Comparison of ENCODE assay signal across 9 mouse cellular contexts in genomic region chr9:40575053-40575985, GRCm38 (mm10). TPM values are rescaled to one million over a fixed set of nuclear protein-coding genes. Genes with fewer than 3 reads are reported as not detected.
DNase-seq lines count a peak whose midpoint lies in the region; ATAC-seq and TF ChIP-seq lines count a peak whose summit lies in the region.
"Had no signal": no experiment of that assay in that cellular context is flagged by ENCODE, and none has a peak within 500 bp of the region (broad histone marks: within the 10 kb centered on the region; RNA-seq: fewer than 3 reads in every experiment).

No protein-coding gene starts in this region.

- H3K9me3 ChIP-seq in forebrain, embryonic 13.5 days (replicated peaks), result no peaks in the 10 kb centered on the region
- H3K9me3 ChIP-seq in forebrain, embryonic 11.5 days (ENCODE audit: control insufficient read depth, low read length), result no peaks in the 10 kb centered on the region
- H3K9me3 ChIP-seq in midbrain, postnatal 0 days (ENCODE audit: low read length), result no peaks in the 10 kb centered on the region

- H3K36me3 ChIP-seq in forebrain, embryonic 13.5 days (ENCODE audit: poor library complexity, severe bottlenecking), result no peaks in the 10 kb centered on the region
- no peaks in the 10 kb centered on the region for H3K36me3 ChIP-seq in forebrain, embryonic 11.5 days (ENCODE audit: control insufficient read depth, insufficient read depth, low read length)
- no peaks in the 10 kb centered on the region for H3K36me3 ChIP-seq in kidney, adult 2 months (ENCODE audit: control insufficient read depth, insufficient read depth, low read length)
- H3K36me3 ChIP-seq in midbrain, postnatal 0 days (ENCODE audit: insufficient read depth, low read length), result no peaks in the 10 kb centered on the region
- no peaks in the 10 kb centered on the region for H3K36me3 ChIP-seq in thymus, adult 2 months (ENCODE audit: control insufficient read depth, insufficient read depth, low read length)
- H3K36me3 ChIP-seq: G1E had no signal

- no peak for DNase-seq in forebrain, embryonic 11.5 days (ENCODE audit: low spot score)
- peak; percentile 19 for DNase-seq in adrenal gland, postnatal 10 days
- DNase-seq in heart, adult 18-20 months, result peak; percentile 82 to 88
- DNase-seq in kidney, adult 2 months, result peak; percentile 54
- DNase-seq in midbrain, postnatal 0 days (ENCODE audit: low spot score), result peak; percentile 48
- no peak for DNase-seq in thymus, adult 2 months
- no peak for DNase-seq in layer of hippocampus, postnatal 10 days (ENCODE audit: low spot score in 2 of 2)

- no peak overlapping the region for H3K4me3 ChIP-seq in forebrain, embryonic 13.5 days
- H3K4me3 ChIP-seq in forebrain, embryonic 11.5 days (ENCODE audit: low read depth, low read length), result no peak overlapping the region
- no peak overlapping the region for H3K4me3 ChIP-seq in kidney, adult 2 months (ENCODE audit: insufficient read depth, low read depth, low read length)
- no peak overlapping the region for H3K4me3 ChIP-seq in midbrain, postnatal 0 days (ENCODE audit: low read depth, low read length)
- H3K4me3 ChIP-seq in thymus, adult 2 months (ENCODE audit: control insufficient read depth, insufficient read depth, low read length), result no peak overlapping the region

- TF ChIP-seq POLR2A in kidney, adult 2 months (IDR thresholded peaks at IDR 0.05; ENCODE audit: low read depth, low read length), result no peak
- TF ChIP-seq POLR2A in thymus, adult 2 months (IDR thresholded peaks at IDR 0.05; ENCODE audit: control insufficient read depth, extremely low read depth, insufficient read depth, low read length, poor library complexity), result no peak

- H3K27me3 ChIP-seq in forebrain, embryonic 13.5 days, result no peaks in the 10 kb centered on the region
- H3K27me3 ChIP-seq in forebrain, embryonic 11.5 days (ENCODE audit: control insufficient read depth, insufficient read depth, low read length), result no peaks in the 10 kb centered on the region
- no peaks in the 10 kb centered on the region for H3K27me3 ChIP-seq in kidney, adult 2 months (replicated peaks; ENCODE audit: control insufficient read depth, insufficient read depth, low read length)
- H3K27me3 ChIP-seq in midbrain, postnatal 0 days (ENCODE audit: insufficient read depth, low read length), result no peaks in the 10 kb centered on the region
- no peaks in the 10 kb centered on the region for H3K27me3 ChIP-seq in thymus, adult 2 months (ENCODE audit: control insufficient read depth, insufficient read depth, low read length)

- 65% methylated on average over 14 of the region's 14 CpGs for WGBS in forebrain, embryonic 13.5 days
- WGBS in forebrain, embryonic 11.5 days, result 75% methylated on average over 14 of the region's 14 CpGs
- WGBS in kidney, adult 2 months, result 54% methylated on average over 14 of the region's 14 CpGs
- WGBS in midbrain, postnatal 0 days, result 76% methylated on average over 14 of the region's 14 CpGs
- 83% methylated on average over 14 of the region's 14 CpGs for WGBS in thymus, adult 2 months

- peaks cover 11% of the 10 kb centered on the region; the same call in 1 of the 2 replicates for H3K4me1 ChIP-seq in forebrain, embryonic 13.5 days
- H3K4me1 ChIP-seq in forebrain, embryonic 11.5 days (replicated peaks; ENCODE audit: control insufficient read depth, insufficient read depth, low read length), result no peaks in the 10 kb centered on the region
- 0 out of 2 replicates have a peak, but pooled peaks cover 3% of the 10 kb centered on the region for H3K4me1 ChIP-seq in kidney, adult 2 months (ENCODE audit: control insufficient read depth, insufficient read depth, low read length)
- no peaks in the 10 kb centered on the region for H3K4me1 ChIP-seq in midbrain, postnatal 0 days (ENCODE audit: insufficient read depth, low read length)
- H3K4me1 ChIP-seq in thymus, adult 2 months (replicated peaks; ENCODE audit: control insufficient read depth, insufficient read depth, low read length), result no peaks in the 10 kb centered on the region

- 0 out of 2 replicates have a peak, but pooled peaks have one; percentile 17 for ATAC-seq in forebrain, embryonic 13.5 days
- ATAC-seq in forebrain, embryonic 11.5 days (replicated peaks; ENCODE audit: low FRiP score), result no peak
- ATAC-seq in midbrain, postnatal 0 days (ENCODE audit: low FRiP score), result no peak

- peak overlapping the region; percentile 14; the same call in 1 of the 2 replicates for H3K27ac ChIP-seq in forebrain, embryonic 13.5 days
- H3K27ac ChIP-seq in forebrain, embryonic 11.5 days (ENCODE audit: low read depth, low read length), result no peak overlapping the region
- H3K27ac ChIP-seq in kidney, adult 2 months (ENCODE audit: insufficient read depth, low read depth, low read length), result no peak overlapping the region
- H3K27ac ChIP-seq in midbrain, postnatal 0 days (ENCODE audit: low read depth, low read length), result 0 out of 2 replicates have a peak overlapping the region, but pooled peaks have one; percentile 51
- no peak overlapping the region for H3K27ac ChIP-seq in thymus, adult 2 months (ENCODE audit: control insufficient read depth, insufficient read depth, low read length)

- no peak for TF ChIP-seq CTCF in kidney, adult 2 months (conservative IDR thresholded peaks at IDR 0.05; ENCODE audit: insufficient read depth, insufficient read length, low read depth, low read length)
- no peak for TF ChIP-seq CTCF in midbrain, postnatal 0 days (IDR thresholded peaks at IDR 0.05)
- TF ChIP-seq CTCF in thymus, adult 2 months (IDR thresholded peaks at IDR 0.05; ENCODE audit: borderline replicate concordance, control insufficient read depth, extremely low read depth, insufficient read depth, low read length, poor library complexity), result no peak

- H3K4me2 ChIP-seq in forebrain, embryonic 13.5 days, result no peak overlapping the region
- H3K4me2 ChIP-seq in forebrain, embryonic 11.5 days (ENCODE audit: low read depth, low read length, severe bottlenecking), result no peak overlapping the region
- H3K4me2 ChIP-seq in midbrain, postnatal 0 days (ENCODE audit: low read depth, low read length, poor library complexity, severe bottlenecking), result no peak overlapping the region

- no peak overlapping the region for H3K9ac ChIP-seq in forebrain, embryonic 13.5 days
- H3K9ac ChIP-seq in forebrain, embryonic 11.5 days (ENCODE audit: low read length), result no peak overlapping the region
- H3K9ac ChIP-seq in midbrain, postnatal 0 days (replicated peaks; ENCODE audit: low read length, poor library complexity, severe bottlenecking), result no peak overlapping the region

RNA-seq across cellular contexts. Expression of gene Gramd1b, which starts 44.1 kb away (rescaled TPM):
- 7.8 and 8.1 TPM in 2 replicates for polyA plus RNA-seq in forebrain, embryonic 13.5 days (2015; fragmentation: Nextera tagmentation; extraction: Ambion mirVana)
- 3.0 and 3.9 TPM in 2 replicates for polyA plus RNA-seq in forebrain, embryonic 11.5 days (2014; fragmentation: Nextera tagmentation; extraction: Ambion mirVana)
- 100 to 1,000 TPM; 281 to 297 TPM for total RNA-seq in adrenal gland, postnatal 10 days (2021)
- 10 to 100 TPM; 14.7 to 16.7 TPM for total RNA-seq in heart, adult 18-20 months (2021)
- polyA plus RNA-seq in kidney, adult 2 months (2012; rRNA removed), result 210 and 285 TPM in 2 replicates
- 48.3 and 51.8 TPM in 2 replicates for total RNA-seq in midbrain, postnatal 0 days (2014; rRNA removed)
- polyA plus RNA-seq in midbrain, postnatal 0 days (2015; fragmentation: Nextera tagmentation; extraction: Ambion mirVana), result 13.2 and 19.1 TPM in 2 replicates
- 33.3 and 43.0 TPM in 2 replicates for polyA plus RNA-seq in thymus, adult 2 months (2012; rRNA removed)
- 100 to 1,000 TPM; 122 to 128 TPM for total RNA-seq in layer of hippocampus, postnatal 10 days (2021)
- polyA plus RNA-seq: G1E had no signal

Comparison
In these comparisons a context has a peak if more than half of its experiments do, and no peak if none do; other contexts are left out.
1. H3K27ac ChIP-seq: peak in forebrain, embryonic 13.5 days (single experiment) and midbrain, postnatal 0 days (single experiment); none in forebrain, embryonic 11.5 days (single experiment), kidney, adult 2 months (single experiment) and thymus, adult 2 months (single experiment).
2. DNase-seq: peak in adrenal gland, postnatal 10 days (single experiment), heart, adult 18-20 months (2 of 2), kidney, adult 2 months (single experiment) and midbrain, postnatal 0 days (single experiment); none in forebrain, embryonic 11.5 days (single experiment), thymus, adult 2 months (single experiment) and layer of hippocampus, postnatal 10 days (0 of 2).